Mouse (Mus musculus) frontal cortex, adult 2 months (tissue): ENCODE measurements around the gene Sec16a. TPM values are rescaled to one million over a fixed set of nuclear protein-coding genes. Genes with fewer than 3 reads are reported as not detected.

Experiments used
- DNase-seq, 2 experiments: peaks; one replicate each; pipeline ENCODE4 v3.0.0; 2022; ENCODE audit warnings: low spot score in 1 of 2; ENCODE audit errors: extremely low spot score in 1 of 2
- polyA plus RNA-seq: library from polyadenylated mRNA; depleted of rRNA; stranded (reverse); fragments of >200 nt; gene quantifications from 2 replicates; pipeline ENCODE4 v1.2.3, GENCODE M21; 2012

Sec16a gene
- polyA plus RNA-seq, 1 experiment: 36.1 TPM

DNA sequence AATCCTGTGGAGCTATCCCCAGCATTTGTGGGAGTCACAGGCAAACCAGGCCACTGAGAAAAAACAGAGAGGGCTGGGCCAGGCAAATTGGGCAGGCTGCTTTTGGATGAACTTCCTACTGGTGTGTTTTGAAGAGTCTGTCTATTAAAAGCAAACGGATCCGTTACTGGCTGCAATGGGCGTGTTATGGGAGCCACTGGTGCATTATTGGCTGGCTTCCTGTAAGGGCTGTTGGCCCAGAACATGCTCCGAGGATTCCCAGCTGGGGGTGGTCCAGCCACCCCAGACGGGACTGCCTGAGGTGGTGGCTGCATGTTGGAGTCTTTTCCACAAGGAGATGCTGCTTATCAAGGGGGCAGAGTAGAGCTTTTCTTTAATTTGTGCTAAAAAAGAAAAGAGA lies 3.3 kb downstream of the Sec16a start:
- no peak for DNase-seq

DNA sequence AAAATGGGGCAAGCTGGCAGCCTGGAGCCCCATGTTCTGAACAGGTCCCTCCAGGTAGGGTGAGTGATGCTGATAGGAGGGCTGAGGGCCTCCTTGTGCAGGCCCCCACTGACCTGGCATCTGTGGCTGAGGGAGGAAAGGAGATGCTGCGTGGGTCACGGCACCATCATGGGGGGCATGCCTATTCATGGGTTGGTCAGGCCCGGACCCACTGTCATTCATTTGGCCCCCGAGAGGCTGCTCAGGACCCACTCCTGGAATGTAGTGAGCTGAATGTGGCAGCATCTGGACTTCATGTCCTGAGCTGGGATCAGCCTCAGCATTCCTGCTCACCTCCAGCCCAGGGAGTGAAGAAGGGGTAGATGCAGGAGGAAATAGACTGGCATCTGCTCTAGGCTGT lies 3.8 kb downstream of the Sec16a start:
- DNase-seq: no peak

DNA sequence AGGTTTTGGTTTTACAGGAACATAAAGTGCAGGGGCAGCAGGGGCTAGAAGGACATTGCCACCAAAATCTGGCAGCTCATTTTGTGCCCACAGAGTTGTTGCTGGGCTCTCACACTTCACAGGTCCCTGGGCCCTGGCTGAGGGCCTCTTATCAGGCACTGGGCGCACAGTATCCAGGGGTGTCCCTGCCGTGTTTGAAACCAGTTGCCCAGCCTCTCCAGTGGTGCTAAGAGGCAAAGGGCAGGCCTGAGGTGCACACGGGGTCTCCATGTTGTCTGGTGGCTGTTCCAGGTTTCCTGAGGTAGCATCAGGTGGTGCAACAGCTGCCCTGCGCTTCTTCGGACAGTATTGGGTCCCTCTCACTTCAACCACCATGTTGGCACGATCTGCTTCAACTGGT lies 5.3 kb downstream of the Sec16a start:
- no peak for DNase-seq

DNA sequence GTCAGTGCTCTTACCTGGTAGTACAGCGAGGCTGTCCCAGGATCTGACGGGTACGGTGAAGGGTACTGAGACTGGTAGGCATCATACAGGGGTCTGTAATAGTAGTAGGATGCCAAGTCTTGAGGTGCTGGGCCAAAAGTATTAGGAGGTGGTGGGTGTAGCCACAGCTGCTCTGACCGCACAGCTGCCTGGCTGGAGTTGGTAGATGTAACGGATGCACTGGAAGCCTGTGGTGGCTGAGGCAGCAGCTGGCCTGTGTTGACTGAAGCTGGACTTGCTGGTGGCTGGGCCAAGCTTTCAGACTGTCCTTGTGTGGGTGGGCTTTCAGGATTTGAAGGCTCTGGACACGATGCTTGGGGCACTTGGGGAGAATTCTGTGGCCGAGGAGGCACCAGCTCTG lies 6.6 kb downstream of the Sec16a start:
- no peak for DNase-seq

DNA sequence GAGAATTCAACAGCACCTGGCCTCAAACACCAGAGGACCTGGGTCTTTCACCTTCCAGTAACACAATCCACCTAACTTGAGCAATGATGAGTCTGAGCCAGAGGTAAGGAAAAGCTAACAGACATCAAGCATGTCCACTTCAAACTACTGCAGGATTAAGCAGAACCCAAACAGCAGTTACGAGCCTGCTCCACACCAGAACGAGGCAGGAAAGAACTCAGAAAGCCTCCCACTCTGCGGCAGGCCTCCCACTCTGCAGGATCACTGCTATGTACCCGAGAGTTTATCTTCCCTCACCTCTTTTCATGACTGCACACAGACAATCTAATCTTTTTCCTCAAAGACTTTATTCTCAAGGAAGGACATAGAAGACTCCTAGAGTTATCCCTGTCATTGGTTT lies 7.8 kb downstream of the Sec16a start:
- DNase-seq: peak in 1 of 2 experiments; percentile 73

DNA sequence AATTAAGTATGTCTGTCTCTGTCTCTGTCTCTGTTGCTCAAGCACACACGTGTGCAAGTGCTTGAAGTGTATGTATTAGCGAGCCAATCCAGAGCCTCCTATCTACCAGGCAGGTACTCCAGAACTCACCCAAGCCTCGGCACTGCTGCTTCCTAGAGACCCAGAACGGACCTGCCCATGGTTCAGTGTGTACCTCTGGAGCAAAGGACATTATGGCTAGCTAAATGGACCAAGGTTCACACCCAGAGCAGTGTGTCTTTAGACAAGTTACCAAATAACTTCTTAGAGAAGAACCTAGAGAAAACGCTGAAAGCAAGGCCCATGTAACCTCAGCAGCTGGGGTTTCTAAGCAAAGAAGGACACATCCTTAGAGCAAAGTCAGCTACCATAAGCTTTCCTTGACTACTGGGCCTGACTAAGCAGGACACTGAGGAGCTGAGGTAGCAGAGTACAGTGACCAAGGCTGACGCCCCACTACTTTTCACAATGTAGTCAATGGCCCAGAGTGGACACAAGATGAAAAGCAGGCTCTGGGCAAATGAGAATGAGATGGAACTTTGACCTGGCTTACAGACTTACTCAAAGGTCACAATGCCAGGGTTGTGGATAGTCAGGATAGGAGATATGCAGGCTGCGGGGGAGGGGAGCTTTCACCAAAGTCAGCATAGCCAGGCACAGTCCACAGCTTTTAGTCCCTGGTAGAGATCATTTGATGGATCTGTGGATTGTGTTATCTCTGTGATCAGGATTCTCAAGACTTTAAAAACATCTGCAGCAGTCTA lies 10.0 kb downstream of the Sec16a start:
- DNase-seq: no peak

DNA sequence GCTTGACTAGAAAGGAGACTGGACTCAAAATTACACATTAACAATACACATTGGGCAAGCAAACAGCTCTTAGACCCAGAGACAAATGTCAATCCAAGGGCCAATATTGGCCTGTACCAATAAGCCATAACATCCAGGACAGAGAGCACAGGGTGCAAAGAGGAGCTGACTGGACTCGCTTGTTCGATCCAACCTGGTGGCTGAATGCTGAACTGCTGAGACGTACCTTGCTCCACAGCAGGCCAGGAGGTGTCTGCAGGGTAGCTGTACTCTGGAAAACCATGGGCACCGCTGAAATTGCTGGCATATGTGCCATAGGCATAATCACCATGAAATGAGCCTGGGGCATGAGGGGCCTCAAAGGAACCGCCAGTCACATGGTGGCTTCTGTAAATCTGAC lies 15.2 kb downstream of the Sec16a start:
- no peak for DNase-seq

DNA sequence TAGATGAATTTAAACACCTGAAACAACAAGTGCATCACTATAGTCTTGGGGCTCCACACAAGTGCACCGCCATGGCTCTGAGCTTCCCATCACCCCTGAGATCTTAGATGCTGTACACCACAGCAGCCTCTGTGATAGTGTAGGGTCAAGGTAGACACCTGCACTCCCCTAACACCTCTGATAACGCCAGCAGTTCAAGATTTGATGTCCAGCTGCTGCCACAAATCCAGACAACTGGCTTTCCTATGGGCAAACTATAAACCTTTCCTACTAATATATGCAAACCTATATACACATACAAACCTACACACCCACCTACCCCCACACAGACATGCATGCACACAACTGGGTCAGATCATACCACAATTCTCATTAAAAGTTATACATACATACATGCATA lies 20.5 kb downstream of the Sec16a start:
- DNase-seq: no peak

DNA sequence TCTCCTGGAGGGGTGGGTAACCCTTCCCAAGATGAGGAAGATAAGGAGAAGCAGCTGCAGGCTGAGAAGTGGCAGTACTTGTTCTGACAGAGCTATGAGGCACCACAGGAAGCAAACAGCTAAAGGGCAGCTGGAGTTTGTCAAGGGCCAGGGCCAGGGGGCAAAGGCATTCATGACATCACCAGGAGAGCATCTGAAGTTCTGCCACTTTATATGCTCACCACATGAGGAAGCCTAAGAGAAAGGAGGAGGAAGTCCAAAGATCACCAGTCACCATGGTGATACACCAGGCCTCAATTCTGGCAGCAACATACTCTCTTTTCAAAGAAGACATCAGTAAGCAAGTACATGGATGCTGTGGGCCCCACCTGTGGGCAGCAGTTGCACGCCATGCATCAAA lies 21.9 kb downstream of the Sec16a start:
- DNase-seq: no peak

DNA sequence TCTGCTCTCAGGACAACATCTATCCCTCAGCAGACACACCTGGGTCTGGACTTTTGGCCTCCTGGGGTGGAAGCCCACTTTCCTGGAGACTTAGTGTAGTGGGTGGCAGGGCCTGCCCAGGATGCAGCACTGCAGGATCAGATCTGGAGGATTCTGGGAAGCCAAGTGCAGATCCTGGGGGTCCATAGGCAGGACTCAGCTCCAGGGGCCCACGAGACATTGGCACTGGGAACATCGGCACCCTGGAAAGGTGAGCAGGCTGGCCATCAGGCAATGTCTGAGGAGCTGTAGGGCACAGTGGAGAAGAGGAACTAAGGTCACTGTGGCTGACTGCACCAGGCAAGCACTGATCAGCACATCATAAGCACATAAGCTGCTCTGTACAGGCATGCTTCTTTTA lies 23.0 kb downstream of the Sec16a start:
- DNase-seq: no peak

DNA sequence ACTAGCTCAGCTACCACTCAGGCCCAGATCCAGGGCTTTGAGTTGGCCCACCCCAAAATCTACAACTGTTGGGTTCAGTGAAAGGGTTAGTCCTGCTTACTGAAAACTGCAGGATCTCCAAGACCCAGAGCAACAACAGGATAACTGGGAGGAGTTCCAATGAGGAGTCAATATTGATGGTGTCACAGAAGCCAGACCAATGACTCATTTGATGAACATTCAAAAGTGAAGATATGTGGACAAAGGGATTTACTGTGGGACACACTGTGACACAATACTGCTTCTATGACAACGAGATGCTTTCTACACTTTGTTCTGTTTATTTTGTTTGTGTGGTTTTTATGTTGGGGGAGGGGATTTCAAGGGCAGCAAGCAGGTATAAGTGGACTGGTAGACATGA lies 26.9 kb downstream of the Sec16a start:
- no peak for DNase-seq

DNA sequence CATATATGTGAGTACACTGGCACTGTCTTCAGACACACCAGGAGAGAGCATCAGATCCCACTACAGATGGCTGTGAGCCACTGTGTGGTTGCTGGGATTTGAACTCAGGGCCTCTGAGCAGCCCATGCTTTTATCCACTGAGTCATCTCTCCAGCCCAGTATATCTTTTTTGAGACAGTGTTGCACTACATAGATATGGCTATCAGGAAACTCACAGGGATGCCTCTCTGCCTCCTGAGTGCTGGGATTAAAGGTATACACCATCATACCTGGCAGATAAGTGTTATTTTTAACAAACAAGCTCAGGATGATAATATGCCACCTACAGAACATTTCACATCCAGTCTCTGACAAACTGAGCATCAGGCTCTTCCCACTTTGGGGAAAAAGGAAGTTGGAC lies 27.9 kb downstream of the Sec16a start:
- DNase-seq: no peak

DNA sequence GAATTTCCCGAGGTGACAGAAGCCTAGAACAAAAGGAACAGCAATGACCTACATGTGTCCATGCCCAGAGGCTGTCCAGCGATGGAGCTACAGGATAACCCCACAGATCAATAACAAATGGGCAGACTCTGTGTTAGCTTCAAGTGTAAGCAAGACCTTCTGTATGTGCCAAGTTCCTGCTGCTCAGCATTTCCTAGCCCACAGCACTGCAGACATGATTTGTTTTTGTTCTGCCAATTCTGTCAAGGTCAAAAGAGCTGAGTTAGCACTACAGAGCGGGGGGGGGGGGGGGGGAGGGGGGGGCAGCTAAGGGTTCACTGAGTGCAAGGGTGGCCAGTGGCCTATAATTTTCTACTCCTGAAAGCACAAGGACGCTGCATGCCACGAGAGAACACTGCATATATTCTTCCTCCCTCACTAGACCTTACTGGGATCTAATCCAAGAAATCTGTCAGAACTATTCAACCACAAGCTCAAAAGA lies 34.0 kb downstream of the Sec16a start:
- peak in 1 of 2 experiments; percentile 46 for DNase-seq

DNA sequence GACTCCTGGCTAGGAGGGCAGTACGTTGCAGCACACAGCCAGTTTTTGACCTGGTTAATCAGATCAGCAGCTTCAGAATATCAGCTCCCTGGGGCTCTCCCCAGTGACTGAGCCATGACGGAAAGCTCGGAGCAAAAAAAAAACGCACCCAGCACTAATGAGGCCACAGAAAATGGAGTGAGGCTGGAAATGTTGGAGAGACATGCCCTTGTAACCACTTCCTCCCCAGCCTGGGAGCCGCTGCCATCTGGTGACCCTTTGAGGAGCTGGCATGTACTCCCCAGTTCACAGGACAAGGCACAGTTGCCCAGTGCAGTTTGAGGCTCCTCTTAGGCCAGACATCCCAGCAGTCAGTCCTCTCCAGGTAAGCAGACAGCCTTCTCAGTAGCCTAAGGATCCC lies 34.9 kb downstream of the Sec16a start:
- DNase-seq: no peak

DNA sequence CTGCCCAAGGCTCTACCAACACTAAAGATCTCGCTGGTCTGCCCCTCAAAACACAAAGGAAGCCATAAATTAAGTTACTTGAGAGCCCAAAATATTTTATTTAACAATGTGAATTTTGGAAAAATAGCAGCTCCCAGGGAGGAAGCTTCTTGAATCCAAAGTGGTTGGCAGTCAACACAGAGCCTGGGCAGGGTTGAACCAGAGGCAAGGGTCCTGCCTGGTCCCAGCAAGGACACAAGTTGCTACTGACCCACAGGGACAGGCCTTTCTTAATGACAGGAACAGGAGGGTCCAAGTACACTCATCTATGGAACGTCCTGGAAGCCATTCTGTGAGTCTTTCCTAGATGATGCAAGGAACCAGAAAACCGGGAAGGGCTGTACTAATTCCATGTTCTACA lies 35.7 kb downstream of the Sec16a start:
- DNase-seq: no peak

DNA sequence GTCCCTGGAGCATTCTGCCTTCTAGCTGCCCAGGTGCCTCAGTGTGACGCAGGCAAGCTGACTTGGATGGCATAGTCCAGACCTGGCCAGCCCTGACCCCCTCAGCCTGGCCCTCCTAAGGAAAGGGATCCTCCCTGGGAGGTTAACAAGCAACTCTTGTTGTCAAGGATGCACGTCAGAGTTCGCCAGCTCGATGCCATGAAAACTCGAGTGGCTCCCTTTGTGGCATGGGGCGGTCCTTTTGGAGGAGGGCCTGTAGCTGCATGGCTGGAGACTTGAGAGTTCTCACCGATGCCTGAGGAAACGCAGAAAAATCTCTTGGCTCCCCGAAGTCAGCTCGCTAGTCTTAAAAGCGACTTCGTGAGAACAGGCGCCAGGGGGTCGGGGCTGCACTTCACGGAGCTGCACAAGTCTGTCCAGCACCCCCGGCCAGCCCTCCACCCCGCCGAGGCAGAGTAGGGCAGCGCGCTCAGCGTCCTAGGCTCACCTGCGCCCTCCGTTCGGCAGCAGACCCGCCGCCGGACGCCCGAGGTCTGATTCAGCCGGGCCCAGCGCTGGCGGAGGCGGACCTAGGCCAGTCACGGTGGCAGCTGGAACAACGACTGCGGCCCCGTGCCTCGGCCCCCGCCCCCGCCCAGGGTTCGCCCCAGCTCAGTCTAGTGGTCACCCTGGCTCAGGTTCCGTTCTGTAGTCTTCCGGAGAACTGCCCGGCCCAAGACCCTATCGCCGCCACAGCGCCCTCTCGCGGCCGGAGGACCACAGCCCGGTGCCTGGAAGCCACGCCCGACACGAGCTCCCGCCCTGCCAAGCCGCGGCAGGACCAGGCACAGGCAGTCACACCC lies 36.3 kb downstream of the Sec16a start, which contains the start of gene Inpp5e:
TSS of gene Inpp5e (minus strand) at position 689 of the 842 bp plus-strand sequence.
- DNase-seq: peak; percentile 82 to 99

DNA sequence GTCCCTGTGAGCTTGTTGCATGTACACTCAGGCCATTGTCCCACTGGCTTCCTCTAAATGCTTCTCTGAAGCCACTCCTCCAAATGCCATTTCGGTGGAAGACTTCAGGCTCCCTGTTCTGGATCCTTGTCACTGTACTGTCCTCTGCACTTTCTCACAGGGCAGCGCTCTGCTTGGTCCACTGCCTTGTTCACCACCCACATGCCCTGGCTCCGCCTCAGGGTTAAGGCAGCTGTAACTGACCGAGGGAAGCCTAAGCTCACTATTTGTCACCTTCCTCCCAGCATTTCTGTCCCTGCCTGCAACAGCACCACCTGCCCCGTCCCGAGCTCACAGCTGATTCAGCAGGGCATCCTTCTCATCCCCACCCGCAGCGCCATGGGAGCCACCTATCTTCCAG lies 41.7 kb downstream of the Sec16a start:
- no peak for DNase-seq

DNA sequence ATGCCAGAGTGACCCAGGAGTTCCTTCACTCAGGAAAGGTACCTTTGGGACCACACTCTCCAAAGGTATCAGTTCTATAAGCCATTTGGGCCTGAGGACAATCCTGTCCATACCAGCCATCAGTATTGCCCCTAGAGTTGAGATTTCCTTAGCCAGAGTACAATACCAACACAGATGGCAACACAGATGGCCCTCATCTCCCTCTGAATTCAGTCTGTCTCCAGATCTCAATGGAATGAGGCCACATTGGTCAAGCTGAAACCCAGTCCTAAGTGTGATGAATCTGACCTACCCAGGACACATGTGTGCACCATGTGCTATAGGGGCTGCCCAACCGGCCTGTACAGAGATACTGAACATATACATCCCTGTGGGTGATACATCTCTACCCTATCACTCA lies 42.8 kb downstream of the Sec16a start:
- DNase-seq: no peak

DNA sequence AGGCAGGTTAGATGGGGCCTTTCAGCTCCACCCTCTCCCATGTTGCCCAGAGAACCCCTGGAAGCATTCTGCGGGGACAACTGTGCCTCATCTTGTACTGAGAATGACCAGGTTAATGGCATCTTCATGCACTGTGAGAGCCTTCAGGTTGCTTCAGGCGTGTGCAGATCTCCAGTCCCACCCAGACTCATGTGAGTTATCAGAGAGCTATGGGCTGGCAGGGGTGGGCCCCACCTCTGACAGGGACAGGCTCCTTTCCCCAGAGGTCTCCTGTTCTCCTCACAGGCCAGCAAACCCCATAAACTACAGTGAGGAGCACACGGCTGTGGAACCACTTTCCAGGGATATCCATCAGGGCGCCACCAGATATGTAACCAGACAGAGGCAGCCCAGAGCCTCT lies 44.0 kb downstream of the Sec16a start:
- no peak for DNase-seq

DNA sequence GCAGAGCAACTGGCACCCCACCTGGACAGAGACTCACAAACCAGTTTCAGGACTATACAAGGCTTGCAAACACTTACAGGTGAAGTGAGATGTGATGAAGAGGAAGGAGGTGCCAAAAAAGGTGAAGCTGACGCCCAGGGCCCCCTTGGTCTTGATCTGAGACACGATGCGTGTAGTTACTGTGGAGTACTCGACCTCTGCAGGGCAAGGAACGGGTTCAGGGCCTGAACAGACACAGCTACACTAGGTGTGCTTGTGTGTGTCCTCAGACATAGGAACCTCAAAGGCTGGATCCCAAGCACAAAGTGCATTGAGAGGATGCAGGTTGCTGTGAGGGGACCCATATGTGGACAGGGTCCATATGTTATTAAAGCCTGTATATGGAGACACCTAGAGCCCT lies 44.7 kb downstream of the Sec16a start:
- DNase-seq: no peak

DNA sequence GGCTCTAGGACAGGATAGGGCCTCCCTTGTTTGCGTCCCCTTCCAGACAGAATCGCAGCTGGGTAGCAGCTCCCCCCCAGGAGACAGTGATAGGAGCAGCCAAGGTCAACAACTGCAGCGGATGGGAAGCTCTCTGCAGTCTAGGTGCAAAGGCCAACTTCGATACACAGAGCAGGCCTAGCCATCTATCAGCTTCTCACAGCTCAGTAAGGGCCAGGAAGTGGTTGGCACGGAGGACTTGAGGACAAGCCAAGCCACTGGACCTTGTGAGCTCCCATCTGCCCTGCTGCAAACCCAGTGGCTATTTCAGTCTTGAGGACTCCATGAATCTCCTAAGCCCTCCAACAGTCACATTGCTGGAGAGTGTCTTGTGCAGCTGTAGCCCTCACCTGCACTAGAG lies 45.4 kb downstream of the Sec16a start:
- DNase-seq: no peak

DNA sequence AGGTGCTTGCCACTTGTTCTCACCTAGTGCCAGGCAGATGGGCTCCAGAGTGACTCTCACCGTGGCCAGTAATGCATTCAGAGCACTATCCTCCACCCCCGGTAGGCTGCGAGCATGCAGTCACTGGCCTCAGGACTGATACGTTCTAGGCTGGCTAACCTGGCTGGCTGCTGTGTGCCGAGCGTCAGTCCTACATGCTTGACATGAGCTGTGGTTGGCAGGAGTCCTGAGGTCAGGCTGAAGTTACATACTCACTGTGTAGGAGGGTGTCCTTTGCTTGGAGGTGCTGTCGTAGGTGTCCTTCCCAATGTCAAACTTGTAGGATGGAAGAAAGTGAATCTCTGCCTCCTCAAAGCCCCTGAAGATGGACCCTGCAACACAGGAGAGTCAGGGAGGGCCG lies 46.0 kb downstream of the Sec16a start:
- no peak for DNase-seq
